Mouse (Mus musculus) hindbrain, embryonic 12.5 days (tissue): ENCODE measurements at regions not wholly inside any gene's neighbourhood (a gene's known extent, or its start where the extent isn't known, plus 50 kb on each side); places are given as distances from the start of the nearest gene placed in this dataset.
A peak's percentile ranks its signal among the peaks of the same experiment; 100 is the strongest.

Experiments used
- ATAC-seq: fragments of 200-750 bp; cut with Nextera tagmentation; 2 replicates; pipeline ENCODE4 v1.8.0; 2017; ENCODE audit warnings: moderate TSS enrichment; ENCODE audit not compliant: low FRiP score
- H3K27ac ChIP-seq: fragments of 300-500 bp; sonication (generic); 2 replicates; pipeline ENCODE4 v1.5.1; 2016; ENCODE audit warnings: mild to moderate bottlenecking
- H3K27me3 ChIP-seq: fragments of 300-500 bp; sonication (generic); 2 replicates; pipeline ENCODE4 v1.6.1; 2016; ENCODE audit warnings: mild to moderate bottlenecking
- H3K36me3 ChIP-seq: fragments of 300-500 bp; sonication (generic); 2 replicates; pipeline ENCODE4 v1.6.1; 2016; ENCODE audit warnings: mild to moderate bottlenecking
- H3K4me1 ChIP-seq: fragments of 300-500 bp; sonication (generic); 2 replicates; pipeline ENCODE4 v1.6.1; 2016
- H3K4me2 ChIP-seq: fragments of 300-500 bp; sonication (generic); replicated peaks from 2 replicates; pipeline ENCODE4 v1.6.1; 2016; ENCODE audit warnings: mild to moderate bottlenecking
- H3K4me3 ChIP-seq: fragments of 300-500 bp; sonication (generic); 2 replicates; pipeline ENCODE4 v1.5.1; 2016; ENCODE audit warnings: mild to moderate bottlenecking
- H3K9ac ChIP-seq: fragments of 300-500 bp; sonication (generic); 2 replicates; pipeline ENCODE4 v1.6.1; 2016; ENCODE audit warnings: mild to moderate bottlenecking, moderate library complexity
- H3K9me3 ChIP-seq: fragments of 300-500 bp; sonication (generic); replicated peaks from 2 replicates; pipeline ENCODE4 v1.6.1; 2016; ENCODE audit warnings: mild to moderate bottlenecking
- WGBS: fragments of 180-500 bp; shearing (Covaris S2); methylation state at CpG from one replicate; pipeline ENCODE4 v1.1.7; 2016; 5-methylcytosine and 5-hydroxymethylcytosine counted together

DNA sequence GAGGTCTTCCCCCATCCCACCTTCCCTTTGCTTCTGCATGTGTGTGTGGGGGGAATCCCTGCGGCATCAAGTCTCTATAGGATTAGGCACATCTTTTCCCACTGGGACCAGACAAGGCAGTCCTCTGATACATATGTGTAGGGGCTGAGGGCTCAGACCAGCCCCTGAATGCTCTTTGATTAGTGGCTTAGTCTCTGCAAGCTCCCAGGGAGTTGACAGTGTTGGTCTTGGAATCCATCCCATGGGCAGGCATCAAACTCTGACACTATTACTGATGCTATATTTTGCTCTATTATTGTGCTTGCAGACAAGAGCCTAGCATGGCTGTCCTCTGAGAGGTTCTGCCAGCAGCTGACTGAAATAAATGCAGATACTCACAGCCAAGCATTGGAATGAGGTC, 209.5 kb upstream of the Rag2 start:
- Histone ChIP-seq H3K4me1 (no peaks in the 10 kb centered on the region), H3K9ac (no peak overlapping the region), H3K27me3 (no peaks in the 10 kb centered on the region), H3K4me3 (no peak overlapping the region), H3K4me2 (no peak overlapping the region), H3K36me3 (no peaks in the 10 kb centered on the region), H3K9me3 (no peaks in the 10 kb centered on the region), H3K27ac (no peak overlapping the region)
- 86% methylated on average over 1 of the region's 1 CpGs for WGBS
- no peak for ATAC-seq

DNA sequence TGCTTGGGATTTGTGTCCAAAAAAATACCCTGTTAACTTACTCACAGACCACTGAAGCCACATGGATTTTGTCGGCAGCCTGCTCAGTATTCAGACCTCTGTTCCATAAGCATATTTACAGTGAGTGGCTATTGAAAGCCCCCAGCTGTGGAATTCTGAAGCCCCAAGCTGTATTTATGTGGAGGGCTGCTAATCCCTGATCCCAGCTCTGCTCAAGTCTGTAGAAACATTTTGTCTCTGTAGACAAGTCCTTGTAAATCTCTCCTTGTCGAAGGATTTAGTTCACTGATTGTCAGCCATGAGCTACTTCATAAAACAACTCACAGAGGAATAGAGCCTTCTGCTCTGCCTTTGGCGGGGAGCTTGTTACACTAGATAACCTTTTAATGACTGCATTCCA, 207.8 kb upstream of the Rag2 start:
- no peak for ATAC-seq
- H3K9me3 ChIP-seq: no peaks in the 10 kb centered on the region
- no peak overlapping the region for H3K9ac ChIP-seq
- H3K4me2 ChIP-seq: no peak overlapping the region
- 78% methylated on average over 3 of the region's 3 CpGs for WGBS
- no peak overlapping the region for H3K27ac ChIP-seq
- no peaks in the 10 kb centered on the region for H3K4me1 ChIP-seq
- no peaks in the 10 kb centered on the region for H3K27me3 ChIP-seq
- H3K36me3 ChIP-seq: no peaks in the 10 kb centered on the region
- H3K4me3 ChIP-seq: no peak overlapping the region

DNA sequence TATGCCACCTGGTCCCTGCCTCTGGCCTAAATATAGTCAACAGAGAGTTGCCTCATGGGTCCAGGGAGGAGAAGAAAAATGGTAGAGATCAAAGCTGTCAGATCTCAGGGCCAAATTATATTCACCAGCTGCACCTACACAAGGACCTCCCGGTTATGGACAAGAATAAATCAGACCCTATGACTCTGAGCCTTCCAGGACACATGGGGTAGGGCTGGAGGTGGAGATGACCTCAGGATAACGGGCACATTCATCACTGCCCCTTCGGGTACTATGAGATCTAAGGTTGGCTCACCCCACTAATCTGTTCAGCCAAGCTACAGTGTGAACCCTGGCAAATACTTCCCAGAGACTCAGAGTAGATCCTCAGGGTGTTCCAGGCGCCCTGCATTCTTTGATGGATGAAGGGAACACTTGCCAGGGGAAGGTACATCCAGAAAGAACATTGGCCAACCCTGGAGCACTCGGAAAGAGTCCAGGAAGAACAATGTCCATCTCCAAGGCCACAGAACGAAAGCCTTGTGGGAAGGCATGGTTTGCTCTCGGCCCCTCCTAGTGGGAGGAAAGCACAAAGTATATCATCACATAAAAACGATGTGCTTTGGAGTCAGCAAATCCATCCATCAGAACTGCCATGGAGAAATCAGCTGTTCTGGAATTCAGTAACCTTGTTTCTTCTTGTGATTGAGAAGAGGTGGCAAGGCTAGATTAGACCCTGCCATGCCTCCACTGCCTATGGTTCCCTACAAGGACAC, 191.2 kb upstream of the Rag2 start:
- no peak for ATAC-seq
- H3K4me1 ChIP-seq: no peaks in the 10 kb centered on the region
- no peaks in the 10 kb centered on the region for H3K9me3 ChIP-seq
- H3K27me3 ChIP-seq: no peaks in the 10 kb centered on the region
- H3K4me2 ChIP-seq: no peak overlapping the region
- H3K9ac ChIP-seq: no peak overlapping the region
- H3K4me3 ChIP-seq: no peak overlapping the region
- no peaks in the 10 kb centered on the region for H3K36me3 ChIP-seq
- no peak overlapping the region for H3K27ac ChIP-seq
- 82% methylated on average over 8 of the region's 8 CpGs for WGBS

DNA sequence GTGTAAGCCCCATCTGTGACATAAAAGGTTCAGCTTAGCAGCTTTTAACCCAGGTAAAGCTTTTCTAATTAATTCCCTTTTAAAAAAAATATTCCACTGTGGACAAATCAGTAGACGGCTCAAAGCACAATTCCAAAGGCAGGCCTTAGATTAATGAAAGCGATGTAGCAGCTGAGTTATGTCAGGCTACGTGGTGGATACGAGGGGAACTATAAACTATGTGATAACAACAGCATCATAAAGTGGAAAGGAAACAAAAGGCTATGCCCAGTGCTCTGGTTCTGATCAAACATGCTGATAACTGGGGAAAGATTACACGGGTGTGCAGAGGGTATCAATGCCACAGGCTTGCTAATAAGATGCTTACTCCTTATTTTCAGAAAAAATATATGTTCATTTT, 184.3 kb upstream of the Rag2 start:
- Histone ChIP-seq H3K4me3 (no peak overlapping the region), H3K4me2 (no peak overlapping the region), H3K9me3 (no peaks in the 10 kb centered on the region), H3K4me1 (no peaks in the 10 kb centered on the region), H3K27me3 (no peaks in the 10 kb centered on the region), H3K36me3 (no peaks in the 10 kb centered on the region), H3K27ac (no peak overlapping the region), H3K9ac (no peak overlapping the region)
- 81% methylated on average over 5 of the region's 5 CpGs for WGBS
- ATAC-seq: no peak

DNA sequence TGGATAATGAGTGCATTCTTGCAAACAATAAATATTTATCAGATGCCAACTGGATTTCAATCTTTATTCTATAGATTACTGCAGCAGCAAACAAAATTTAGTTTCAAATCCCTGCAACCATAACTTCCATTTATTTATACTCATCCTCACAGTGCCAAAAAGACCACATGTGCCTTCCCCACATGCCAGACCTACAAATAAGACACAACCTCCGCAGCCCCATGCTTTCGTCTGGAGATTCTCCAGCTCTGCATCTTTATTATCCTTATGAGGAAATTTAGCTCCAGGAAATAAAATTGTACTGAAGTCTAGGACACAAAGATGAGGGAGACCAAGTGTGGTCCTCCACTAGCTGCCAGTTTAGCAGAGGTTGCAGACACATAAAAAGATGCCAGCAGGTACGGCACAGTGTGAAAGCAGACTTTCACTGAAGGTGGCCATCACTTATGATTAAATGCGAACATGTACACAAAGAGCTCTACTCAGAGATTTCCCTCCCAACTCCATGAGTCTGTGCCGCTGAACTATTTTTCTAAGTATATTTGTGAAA, 183.4 kb upstream of the Rag2 start:
- no peaks in the 10 kb centered on the region for H3K36me3 ChIP-seq
- no peaks in the 10 kb centered on the region for H3K9me3 ChIP-seq
- no peak overlapping the region for H3K9ac ChIP-seq
- no peak overlapping the region for H3K27ac ChIP-seq
- ATAC-seq: no peak
- H3K27me3 ChIP-seq: no peaks in the 10 kb centered on the region
- 80% methylated on average over 5 of the region's 5 CpGs for WGBS
- H3K4me3 ChIP-seq: no peak overlapping the region
- no peak overlapping the region for H3K4me2 ChIP-seq
- no peaks in the 10 kb centered on the region for H3K4me1 ChIP-seq

DNA sequence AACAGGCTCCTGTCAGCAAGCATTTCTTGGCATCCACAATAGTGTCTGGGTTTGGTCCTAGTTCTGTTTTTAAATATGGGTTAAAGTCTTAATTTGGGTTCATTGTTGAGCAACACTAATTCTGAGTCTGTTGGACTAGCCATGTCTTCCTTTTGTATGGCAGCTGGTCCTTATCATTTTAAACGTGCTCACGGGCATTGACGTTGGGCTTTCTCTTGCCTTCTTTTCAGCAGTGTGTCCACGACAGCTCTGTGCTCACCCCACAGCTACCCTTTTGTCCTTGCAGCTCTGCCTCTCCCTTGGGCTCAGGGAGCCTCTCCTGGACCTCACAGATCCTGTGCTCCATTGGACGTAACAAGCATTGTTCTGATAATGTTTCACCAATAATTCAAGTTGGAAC, 168.9 kb upstream of the Rag2 start:
- Histone ChIP-seq H3K27me3 (no peaks in the 10 kb centered on the region), H3K9ac (no peak overlapping the region), H3K4me1 (no peaks in the 10 kb centered on the region), H3K27ac (no peak overlapping the region), H3K9me3 (no peaks in the 10 kb centered on the region), H3K4me3 (no peak overlapping the region), H3K36me3 (no peaks in the 10 kb centered on the region), H3K4me2 (no peak overlapping the region)
- no peak for ATAC-seq
- 85% methylated on average over 5 of the region's 5 CpGs for WGBS

DNA sequence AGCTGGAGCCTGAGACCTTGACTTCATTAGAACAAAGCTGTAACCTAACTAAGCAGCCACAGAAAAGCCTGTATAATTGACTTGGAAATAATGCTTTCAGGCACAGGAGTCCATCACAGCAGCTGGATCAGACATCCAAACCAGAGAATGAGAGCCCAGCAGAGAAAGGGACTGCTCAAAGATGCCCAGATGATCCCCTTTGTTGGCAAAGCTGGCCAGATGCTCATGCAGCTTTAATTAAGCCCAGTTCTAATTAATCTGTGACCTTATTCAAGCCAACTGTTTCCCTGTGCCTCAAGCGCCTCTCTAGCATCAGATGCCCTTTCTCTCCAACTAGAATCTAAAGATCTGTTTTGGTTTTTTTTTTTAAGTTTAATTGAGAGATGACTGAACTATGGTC, 165.6 kb upstream of the Rag2 start:
- H3K4me1 ChIP-seq: no peaks in the 10 kb centered on the region
- WGBS: 79% methylated on average over 1 of the region's 1 CpGs

DNA sequence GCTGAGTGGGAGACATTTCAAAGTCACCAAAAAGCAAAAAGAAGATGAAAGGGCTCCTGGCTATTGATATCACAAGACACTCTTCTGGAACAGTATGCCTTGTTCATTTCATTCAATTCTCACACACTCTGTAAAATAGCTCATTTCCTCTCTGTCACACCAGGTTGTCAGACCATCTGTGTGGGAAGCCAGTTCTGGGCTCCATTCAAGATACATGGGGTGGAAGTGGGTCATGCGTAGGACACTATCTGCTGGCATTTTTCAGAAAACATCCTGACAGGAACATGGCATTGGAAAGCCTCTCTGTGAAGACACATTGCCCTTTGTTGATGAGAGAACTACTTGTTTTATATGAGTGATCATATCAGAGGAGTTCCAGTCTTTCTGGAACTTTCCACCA, 162.1 kb upstream of the Rag2 start:
- Histone ChIP-seq H3K9me3 (no peaks in the 10 kb centered on the region), H3K27ac (no peak overlapping the region), H3K4me2 (no peak overlapping the region), H3K4me3 (no peak overlapping the region), H3K4me1 (no peaks in the 10 kb centered on the region), H3K36me3 (no peaks in the 10 kb centered on the region), H3K27me3 (no peaks in the 10 kb centered on the region), H3K9ac (no peak overlapping the region)
- 95% methylated on average over 1 of the region's 1 CpGs for WGBS
- ATAC-seq: no peak

More for the DNA sequence above, 165.6 kb upstream of the Rag2 start:
- no peak overlapping the region for H3K4me3 ChIP-seq
- H3K27me3 ChIP-seq: no peaks in the 10 kb centered on the region
- no peak overlapping the region for H3K4me2 ChIP-seq
- H3K9me3 ChIP-seq: no peaks in the 10 kb centered on the region
- H3K27ac ChIP-seq: no peak overlapping the region
- no peak overlapping the region for H3K9ac ChIP-seq
- H3K36me3 ChIP-seq: no peaks in the 10 kb centered on the region
- no peak for ATAC-seq

DNA sequence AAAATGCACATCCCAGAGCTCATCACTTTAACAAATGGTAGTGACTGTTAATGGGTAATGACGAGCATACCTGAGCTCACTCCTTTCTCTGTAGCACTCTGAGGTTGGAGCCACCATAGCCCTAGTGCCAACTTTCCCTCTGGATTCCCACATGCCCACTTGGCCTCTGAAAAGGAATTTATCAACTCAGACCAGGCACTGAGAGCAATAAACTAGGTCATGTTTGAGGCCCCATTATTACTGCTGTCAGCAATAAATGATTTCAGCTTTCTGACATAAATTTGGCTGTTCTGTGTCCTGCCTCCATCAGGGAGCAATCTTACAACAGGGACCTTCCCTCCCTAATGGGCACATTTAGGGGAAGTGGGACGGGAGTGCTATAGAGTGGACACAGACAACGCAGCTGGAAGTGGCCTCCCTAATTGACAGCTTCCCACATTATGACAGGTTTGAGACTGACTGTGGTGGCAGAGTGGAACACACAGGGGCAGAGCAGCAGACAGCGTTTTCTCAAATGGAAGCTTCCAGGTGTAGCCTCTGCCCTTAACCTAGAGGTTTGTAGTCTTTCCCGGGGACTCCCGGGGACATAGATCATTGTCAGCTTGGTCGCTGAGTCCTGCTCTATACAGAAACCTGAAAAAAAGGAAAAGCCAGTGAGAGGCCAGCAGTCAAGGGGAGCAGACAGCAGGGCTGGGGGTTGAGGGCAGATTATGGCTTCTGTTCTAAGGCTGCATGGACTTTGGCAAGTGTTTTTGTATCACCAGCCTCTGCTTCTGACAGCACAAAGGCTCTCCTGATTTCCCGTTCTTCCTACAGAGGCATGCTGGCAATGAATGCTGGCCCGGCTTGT, 160.0 kb upstream of the Rag2 start:
- 59% methylated on average over 9 of the region's 9 CpGs for WGBS
- no peaks in the 10 kb centered on the region for H3K9me3 ChIP-seq
- H3K4me3 ChIP-seq: no peak overlapping the region
- no peaks in the 10 kb centered on the region for H3K27me3 ChIP-seq
- no peaks in the 10 kb centered on the region for H3K4me1 ChIP-seq
- H3K27ac ChIP-seq: no peak overlapping the region
- ATAC-seq: 0 out of 2 replicates have a peak, but pooled peaks have one; percentile 50
- H3K36me3 ChIP-seq: no peaks in the 10 kb centered on the region
- H3K4me2 ChIP-seq: no peak overlapping the region
- H3K9ac ChIP-seq: no peak overlapping the region

DNA sequence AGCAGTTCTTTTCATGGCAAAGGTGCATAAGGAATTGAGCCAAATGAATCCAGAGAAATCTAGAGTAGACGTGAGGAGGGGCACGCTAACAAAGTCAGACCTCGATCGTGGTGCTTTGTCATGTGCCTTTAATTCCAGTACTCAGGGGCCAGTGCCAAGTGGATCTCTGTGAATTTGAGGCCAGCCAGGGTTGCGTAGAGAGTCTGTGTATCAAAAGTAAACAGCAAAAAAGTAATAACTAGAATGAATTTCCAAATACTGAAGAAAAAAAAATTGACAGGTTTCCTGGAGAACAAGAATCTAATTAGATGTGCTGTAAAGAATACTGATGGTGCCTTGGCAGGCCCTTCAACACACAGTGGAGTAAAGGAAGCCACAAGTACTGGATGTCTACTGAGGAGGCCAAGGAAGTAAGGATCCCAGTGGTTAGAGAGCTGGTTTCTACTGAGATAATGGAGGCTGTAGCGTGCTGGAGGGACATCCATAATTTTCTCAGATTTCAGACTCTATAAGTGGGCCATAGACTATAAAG, 153.9 kb upstream of the Rag2 start:
- Histone ChIP-seq H3K4me1 (no peaks in the 10 kb centered on the region), H3K9me3 (no peaks in the 10 kb centered on the region), H3K36me3 (no peaks in the 10 kb centered on the region), H3K4me3 (no peak overlapping the region), H3K4me2 (no peak overlapping the region), H3K27me3 (no peaks in the 10 kb centered on the region), H3K27ac (no peak overlapping the region), H3K9ac (no peak overlapping the region)
- WGBS: 90% methylated on average over 6 of the region's 6 CpGs
- ATAC-seq: no peak

DNA sequence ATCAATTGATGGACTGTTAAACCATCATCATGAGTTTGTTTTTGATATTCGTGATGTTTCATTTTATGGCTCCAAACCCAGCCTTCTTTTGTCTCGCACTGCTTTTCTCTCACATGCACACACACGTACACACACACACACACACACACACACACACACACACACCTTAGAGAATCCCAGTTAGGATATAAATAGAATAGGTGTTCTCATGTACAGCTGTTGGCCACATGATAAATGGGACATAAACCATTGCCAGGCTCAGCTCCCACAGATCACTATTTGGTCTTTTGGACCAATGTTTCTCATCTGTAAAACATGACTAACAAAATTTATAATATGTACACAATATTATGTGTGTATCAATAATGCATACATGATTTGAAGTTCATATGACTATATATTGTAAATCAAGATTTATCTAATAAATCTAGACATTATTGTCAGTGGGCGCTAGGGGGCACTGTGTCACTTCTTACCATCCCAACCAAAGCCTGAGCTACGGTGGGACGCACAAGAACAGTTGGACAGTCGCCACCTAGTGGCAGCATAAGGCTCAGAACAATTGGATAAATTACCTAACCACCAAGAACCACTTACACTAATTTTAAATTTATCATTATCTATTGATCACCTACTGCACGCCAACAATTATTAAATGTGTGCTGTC, 151.9 kb upstream of the Rag2 start:
- H3K27ac ChIP-seq: no peak overlapping the region
- H3K9me3 ChIP-seq: no peaks in the 10 kb centered on the region
- H3K27me3 ChIP-seq: no peaks in the 10 kb centered on the region
- H3K4me3 ChIP-seq: no peak overlapping the region
- H3K4me2 ChIP-seq: no peak overlapping the region
- H3K36me3 ChIP-seq: no peaks in the 10 kb centered on the region
- no peak overlapping the region for H3K9ac ChIP-seq
- no peaks in the 10 kb centered on the region for H3K4me1 ChIP-seq
- 36% methylated on average over 8 of the region's 8 CpGs for WGBS
- peak; percentile 76 for ATAC-seq

DNA sequence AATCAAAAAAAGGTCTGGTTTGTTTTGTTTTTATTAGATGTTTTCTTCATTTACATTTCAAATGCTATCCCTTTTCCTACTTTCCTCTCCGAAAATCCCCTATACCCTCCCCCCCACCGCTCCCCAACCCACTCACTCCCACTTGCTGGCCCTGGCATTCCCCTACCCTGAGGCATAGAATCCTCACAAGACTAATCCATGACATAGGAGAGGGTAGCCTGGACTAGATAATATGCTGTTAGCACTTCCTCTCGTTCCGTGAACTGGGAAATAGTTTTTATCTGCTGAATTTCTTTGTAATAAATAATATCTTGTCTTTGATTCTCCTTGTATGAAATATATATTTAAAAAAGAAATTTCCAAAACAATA, 151.4 kb upstream of the Rag2 start:
- Histone ChIP-seq H3K9me3 (no peaks in the 10 kb centered on the region), H3K9ac (no peak overlapping the region), H3K4me1 (no peaks in the 10 kb centered on the region), H3K27me3 (no peaks in the 10 kb centered on the region), H3K36me3 (no peaks in the 10 kb centered on the region), H3K27ac (no peak overlapping the region), H3K4me3 (no peak overlapping the region), H3K4me2 (no peak overlapping the region)
- 91% methylated on average over 4 of the region's 4 CpGs for WGBS
- ATAC-seq: peak; percentile 69
